Mouse (Mus musculus) embryonic stem cell, embryonic (primary cell): ENCODE results near the gene Pias3.

Experiments
- CTCF ChIA-PET, 4 experiments: fragments of 300-600 bp in 2 of 4; fragments of 350-600 bp in 2 of 4; sonication (Branson Sonifier 250); formaldehyde crosslinking; loops; one replicate each; lab custom pipeline; 2022; ENCODE audit warnings: inconsistent platforms in 2 of 4; lab: Charles Lee
- POLR2A ChIA-PET, 4 experiments: fragments of 300-600 bp in 2 of 4; fragments of 350-600 bp in 2 of 4; sonication (Branson Sonifier 250); formaldehyde crosslinking; loops; one replicate each; lab custom pipeline; 2022; ENCODE audit warnings: antibody characterized with exemption in 4 of 4, inconsistent platforms in 1 of 4; lab: Charles Lee

Pias3 gene

GRCm38 (mm10) chr3:96698993-96699690, 3.0 kb downstream of the Pias3 start:
- ChIA-PET CTCF (interaction anchor here (0.5 to 2.3 kb wide), 26 partner anchors 9 to 221 kb away, joined by 3 to 20 read pairs (median 5); partner anchors contain the start of genes Ankrd35 (in 2 of the 4), Itga10 (in 2 of the 4) and Nudt17 (in 2 of the 4)), POLR2A (interaction anchor here (0.7 to 13.9 kb wide), 26 partner anchors 9 to 215 kb away, joined by 3 to 317 read pairs (median 5); partner anchors contain the start of genes Ankrd35 (in 3 of the 4), Nudt17 (in 2 of the 4), Rbm8a (in 2 of the 4) and Polr3gl (in 1 of the 4))

- POLR2A ChIA-PET, result interaction anchor here in 3 of 4 experiments (0.7 to 13.9 kb wide), 12 partner anchors 8 to 214 kb away, joined by 3 to 317 read pairs (median 6); partner anchors contain the start of genes Nudt17 (in 2 of the 3), Ankrd35 (in 1 of the 3) and Gpr89 (in 1 of the 3)
- CTCF ChIA-PET, result interaction anchor here (0.9 to 2.3 kb wide), 15 partner anchors 8 to 220 kb away, joined by 3 to 20 read pairs (median 6); partner anchors contain the start of genes Ankrd35 (in 2 of the 4), Nudt17 (in 2 of the 4) and Itga10 (in 1 of the 4)
Measured at GRCm38 (mm10) chr3:96700376-96700775, 4.2 kb downstream of the Pias3 start.

- POLR2A ChIA-PET, result interaction anchor here in 2 of 4 experiments (0.6 to 7.0 kb wide), 8 partner anchors 7 to 71 kb away, joined by 3 to 72 read pairs (median 5); partner anchors contain the start of genes Nudt17 (in 1 of the 2) and Rbm8a (in 1 of the 2)
- CTCF ChIA-PET, result interaction anchor here in 3 of 4 experiments (0.7 to 2.3 kb wide), 8 partner anchors 7 to 423 kb away, joined by 3 to 20 read pairs (median 3); partner anchors contain the start of genes Ankrd35 (in 2 of the 3) and Nudt17 (in 1 of the 3)
Measured at GRCm38 (mm10) chr3:96701003-96701402, 4.8 kb downstream of the Pias3 start.

GRCm38 (mm10) chr3:96704778-96705177, 8.6 kb downstream of the Pias3 start:
- CTCF ChIA-PET, result interaction anchor here (0.6 to 2.3 kb wide), 55 partner anchors 8 to 688 kb away, joined by 3 to 20 read pairs (median 4); partner anchors contain the start of genes Ankrd35 (in 2 of the 4), Itga10 (in 2 of the 4), Pias3 (in 2 of the 4) and Gm16253 (in 1 of the 4)
- POLR2A ChIA-PET, result interaction anchor here (0.6 to 3.2 kb wide), 31 partner anchors 8 to 172 kb away, joined by 3 to 16 read pairs (median 4); partner anchors contain the start of genes Ankrd35 (in 2 of the 4), Pias3 (in 2 of the 4), Polr3c (in 2 of the 4) and Rbm8a (in 2 of the 4)

GRCm38 (mm10) chr3:96706217-96706616, 10.0 kb downstream of the Pias3 start:
- ChIA-PET CTCF (interaction anchor here in 2 of 4 experiments (1.2 to 2.3 kb wide), 4 partner anchors 9 to 61 kb away, joined by 3 to 16 read pairs (median 6); partner anchors contain the start of genes Ankrd35 (in 2 of the 2), Itga10 (in 1 of the 2) and Pias3 (in 1 of the 2)), POLR2A (interaction anchor here (1.0 to 5.0 kb wide), 16 partner anchors 8 to 129 kb away, joined by 3 to 72 read pairs (median 6); partner anchors contain the start of genes Pias3 (in 2 of the 4), Gm16253 (in 1 of the 4), Polr3c (in 1 of the 4) and Polr3gl (in 1 of the 4))

GRCm38 (mm10) chr3:96706984-96707383, 10.8 kb downstream of the Pias3 start:
- ChIA-PET POLR2A (interaction anchor here (0.6 to 5.0 kb wide), 22 partner anchors 8 to 130 kb away, joined by 3 to 72 read pairs (median 6); partner anchors contain the start of genes Pias3 (in 2 of the 4), Gm16253 (in 1 of the 4), Polr3c (in 1 of the 4) and Polr3gl (in 1 of the 4)), CTCF (interaction anchor here in 3 of 4 experiments (0.8 to 2.0 kb wide), 8 partner anchors 10 to 429 kb away, joined by 3 to 13 read pairs (median 4); partner anchors contain the start of genes Ankrd35 (in 2 of the 3), Itga10 (in 1 of the 3) and Pias3 (in 1 of the 3))

GRCm38 (mm10) chr3:96707903-96708683, 11.9 kb downstream of the Pias3 start, which contains the start of gene Nudt17:
Gene Nudt17, minus strand, starts transcription at chr3:96708562.
- ChIA-PET POLR2A (interaction anchor here (0.6 to 5.0 kb wide), 55 partner anchors 9 to 640 kb away, joined by 3 to 72 read pairs (median 4); partner anchors contain the start of genes Ankrd35 (in 2 of the 4), Pias3 (in 2 of the 4), Rbm8a (in 2 of the 4) and Itga10 (in 1 of the 4)), CTCF (interaction anchor here (0.5 to 2.3 kb wide), 44 partner anchors 8 to 430 kb away, joined by 3 to 20 read pairs (median 5); partner anchors contain the start of genes Itga10 (in 3 of the 4), Pias3 (in 3 of the 4), Ankrd35 (in 2 of the 4) and Ankrd34a (in 1 of the 4))

GRCm38 (mm10) chr3:96708684-96709064, 12.5 kb downstream of the Pias3 start:
- POLR2A ChIA-PET, result interaction anchor here (0.6 to 5.0 kb wide), 49 partner anchors 9 to 202 kb away, joined by 3 to 72 read pairs (median 4); partner anchors contain the start of genes Ankrd35 (in 2 of the 4), Pias3 (in 2 of the 4), Rbm8a (in 2 of the 4) and Itga10 (in 1 of the 4)
- CTCF ChIA-PET, result interaction anchor here (0.6 to 2.3 kb wide), 38 partner anchors 8 to 368 kb away, joined by 3 to 20 read pairs (median 6); partner anchors contain the start of genes Itga10 (in 3 of the 4), Pias3 (in 3 of the 4), Ankrd35 (in 2 of the 4) and Ankrd34a (in 1 of the 4)

- ChIA-PET CTCF (interaction anchor here in 2 of 4 experiments (1.0 to 1.5 kb wide), 3 partner anchors 9 to 15 kb away, joined by 4 to 10 read pairs (median 4); no protein-coding TSS in a partner anchor), POLR2A (interaction anchor here in 2 of 4 experiments (0.9 to 1.8 kb wide), 2 partner anchors 31 to 39 kb away, joined by 3 to 4 read pairs; no protein-coding TSS in a partner anchor)
Measured at GRCm38 (mm10) chr3:96714286-96714685, 18.1 kb downstream of the Pias3 start.

- ChIA-PET POLR2A (interaction anchor here in 2 of 4 experiments (1.0 to 1.8 kb wide), 6 partner anchors 9 to 81 kb away, joined by 3 to 8 read pairs (median 4); partner anchors contain the start of genes Gm42957 (in 1 of the 2), Pex11b (in 1 of the 2) and Pias3 (in 1 of the 2)), CTCF (interaction anchor here in 2 of 4 experiments (0.6 to 1.5 kb wide), 2 partner anchors 11 to 122 kb away, joined by 3 to 10 read pairs; partner anchors contain the start of gene Polr3gl (in 1 of the 2))
Measured at GRCm38 (mm10) chr3:96715854-96716253, 19.7 kb downstream of the Pias3 start.

- ChIA-PET CTCF (interaction anchor here in 3 of 4 experiments (0.5 to 1.9 kb wide), 17 partner anchors 11 to 500 kb away, joined by 3 to 10 read pairs (median 3); partner anchors contain the start of genes Nudt17 (in 2 of the 3), Bola1 (in 1 of the 3) and Itga10 (in 1 of the 3)), POLR2A (interaction anchor here in 2 of 4 experiments (0.6 to 2.3 kb wide), 16 partner anchors 8 to 161 kb away, joined by 3 to 13 read pairs (median 4); partner anchors contain the start of genes Nudt17 (in 2 of the 2), Polr3c (in 2 of the 2), Rnf115 (in 2 of the 2) and Pias3 (in 1 of the 2))
Measured at GRCm38 (mm10) chr3:96719173-96719572, 23.0 kb downstream of the Pias3 start.

- CTCF ChIA-PET, result interaction anchor here in 2 of 4 experiments (0.6 to 1.0 kb wide), 3 partner anchors 19 to 209 kb away, joined by 3 read pairs; partner anchors contain the start of gene Nudt17 (in 1 of the 2)
- POLR2A ChIA-PET, result interaction anchor here in 3 of 4 experiments (0.6 to 1.8 kb wide), 32 partner anchors 9 to 151 kb away, joined by 3 to 14 read pairs (median 4); partner anchors contain the start of genes Gm16253 (in 3 of the 3), Pias3 (in 3 of the 3), Nudt17 (in 2 of the 3) and Polr3gl (in 1 of the 3)
Measured at GRCm38 (mm10) chr3:96727343-96727827, 31.2 kb downstream of the Pias3 start, which contains the start of the genes Polr3c and Rnf115. Gene Polr3c, minus strand, starts transcription at chr3:96727628. Gene Rnf115, plus strand, starts transcription at chr3:96727664.

GRCm38 (mm10) chr3:96727828-96728633, 31.8 kb downstream of the Pias3 start:
- ChIA-PET POLR2A (interaction anchor here in 3 of 4 experiments (1.0 to 1.8 kb wide), 18 partner anchors 8 to 151 kb away, joined by 3 to 14 read pairs (median 4); partner anchors contain the start of genes Gm16253 (in 2 of the 3), Pias3 (in 2 of the 3), Nudt17 (in 1 of the 3) and Polr3gl (in 1 of the 3)), CTCF (interaction anchor here in 3 of 4 experiments (0.6 to 1.1 kb wide), 4 partner anchors 30 to 208 kb away, joined by 3 to 4 read pairs (median 3); no protein-coding TSS in a partner anchor)
